Comparison of ENCODE assay signal across 32 mouse cellular contexts in genomic region chr7:19840936-19841335, GRCm38 (mm10). TPM values are rescaled to one million over a fixed set of nuclear protein-coding genes. Genes with fewer than 3 reads are reported as not detected.
DNase-seq lines count a peak whose midpoint lies in the region; ATAC-seq lines count a peak whose summit lies in the region.
"Had no signal": no experiment of that assay in that cellular context is flagged by ENCODE, and none has a peak within 500 bp of the region (broad histone marks: within the 10 kb centered on the region; RNA-seq: fewer than 3 reads in every experiment).

No protein-coding gene starts in this region.

- no peaks in the 10 kb centered on the region for H3K36me3 ChIP-seq in intestine, embryonic 14.5 days (ENCODE audit: control insufficient read depth, insufficient read depth, low read length)
- H3K36me3 ChIP-seq in intestine, embryonic 15.5 days: no peaks in the 10 kb centered on the region
- H3K36me3 ChIP-seq in liver, embryonic 16.5 days (ENCODE audit: control insufficient read depth, insufficient read depth): no peaks in the 10 kb centered on the region
- H3K36me3 ChIP-seq in stomach, embryonic 16.5 days (ENCODE audit: control insufficient read depth, insufficient read depth, low read length): no peaks in the 10 kb centered on the region
- H3K36me3 ChIP-seq: kidney, embryonic 15.5 days; limb, embryonic 12.5 days had no signal

- DNase-seq in intestine, embryonic 14.5 days (ENCODE audit: low spot score): no peak
- DNase-seq in thymus, postnatal 0 days (ENCODE audit: low spot score): no peak
- DNase-seq in kidney, postnatal 14 days: no peak
- DNase-seq: adrenal gland, adult 2 months; cerebellum, adult 18-20 months; cerebellum, postnatal 14 days; gastrocnemius, adult 2 months; lung, adult 18-20 months; midbrain, embryonic 14.5 days; right cerebral cortex, postnatal 4 days had no signal

- H3K4me2 ChIP-seq in intestine, embryonic 14.5 days (ENCODE audit: low read length): no peak overlapping the region
- H3K4me2 ChIP-seq in intestine, embryonic 15.5 days (replicated peaks): no peak overlapping the region
- H3K4me2 ChIP-seq in liver, embryonic 16.5 days (ENCODE audit: low read depth, low read length): no peak overlapping the region
- no peak overlapping the region for H3K4me2 ChIP-seq in stomach, embryonic 16.5 days (ENCODE audit: low read depth, low read length)
- H3K4me2 ChIP-seq: kidney, embryonic 15.5 days; limb, embryonic 12.5 days had no signal

- H3K4me1 ChIP-seq in intestine, embryonic 14.5 days (replicated peaks; ENCODE audit: control insufficient read depth, insufficient read depth, low read length): 0 out of 2 replicates have a peak, but pooled peaks cover 2% of the 10 kb centered on the region
- H3K4me1 ChIP-seq in intestine, embryonic 15.5 days (replicated peaks): peaks cover 14% of the 10 kb centered on the region
- H3K4me1 ChIP-seq in liver, embryonic 16.5 days (ENCODE audit: control insufficient read depth, low read depth, low read length): peaks cover 9% of the 10 kb centered on the region
- peaks cover 3% of the 10 kb centered on the region; the same call in 1 of the 2 replicates for H3K4me1 ChIP-seq in stomach, embryonic 16.5 days (ENCODE audit: control insufficient read depth, insufficient read depth, low read length)
- H3K4me1 ChIP-seq: limb, embryonic 12.5 days had no signal

- ATAC-seq in intestine, embryonic 14.5 days (replicated peaks; ENCODE audit: low FRiP score, low TSS enrichment, low read depth): no peak
- no peak for ATAC-seq in intestine, embryonic 15.5 days
- no peak for ATAC-seq in liver, embryonic 16.5 days (ENCODE audit: low read depth)
- ATAC-seq in stomach, embryonic 16.5 days (ENCODE audit: insufficient read depth, low FRiP score): no peak
- ATAC-seq: activated CD4-positive, CD25-positive, alpha-beta regulatory T cell, adult 4 months; forebrain, embryonic 16.5 days; hindbrain, embryonic 16.5 days had no signal

- no peaks in the 10 kb centered on the region for H3K9me3 ChIP-seq in intestine, embryonic 14.5 days (ENCODE audit: control insufficient read depth, low read length)
- H3K9me3 ChIP-seq in intestine, embryonic 15.5 days: no peaks in the 10 kb centered on the region
- no peaks in the 10 kb centered on the region for H3K9me3 ChIP-seq in liver, embryonic 16.5 days (replicated peaks; ENCODE audit: control insufficient read depth, low read length)
- no peaks in the 10 kb centered on the region for H3K9me3 ChIP-seq in stomach, embryonic 16.5 days (replicated peaks; ENCODE audit: control insufficient read depth, low read length)
- H3K9me3 ChIP-seq: kidney, embryonic 15.5 days; limb, embryonic 12.5 days had no signal

- H3K27ac ChIP-seq in intestine, embryonic 14.5 days (ENCODE audit: low read depth): peak overlapping the region; percentile 69; the same call in 1 of the 2 replicates
- H3K27ac ChIP-seq in intestine, embryonic 15.5 days: peak overlapping the region; percentile 80
- peak overlapping the region; percentile 77; the same call in 1 of the 2 replicates for H3K27ac ChIP-seq in liver, embryonic 16.5 days (ENCODE audit: low read length)
- H3K27ac ChIP-seq in stomach, embryonic 16.5 days (ENCODE audit: low read length): peak overlapping the region; percentile 72
- H3K27ac ChIP-seq: gastrocnemius, adult 2 months; kidney, embryonic 15.5 days; layer of hippocampus, adult 2 months; left cerebral cortex, adult 2 months; limb, embryonic 12.5 days; macrophage had no signal

- WGBS in intestine, embryonic 14.5 days: 76% methylated on average over 3 of the region's 3 CpGs
- WGBS in intestine, embryonic 15.5 days: 74% methylated on average over 3 of the region's 3 CpGs
- WGBS in liver, embryonic 16.5 days (ENCODE audit: insufficient replicate concordance): 65% methylated on average over 3 of the region's 3 CpGs
- WGBS in stomach, embryonic 16.5 days: 73% methylated on average over 3 of the region's 3 CpGs

- no peak overlapping the region for H3K4me3 ChIP-seq in intestine, embryonic 14.5 days (ENCODE audit: low read depth, low read length)
- H3K4me3 ChIP-seq in intestine, embryonic 15.5 days (replicated peaks): no peak overlapping the region
- H3K4me3 ChIP-seq in liver, embryonic 16.5 days (ENCODE audit: low read depth, low read length): no peak overlapping the region
- H3K4me3 ChIP-seq in stomach, embryonic 16.5 days (replicated peaks; ENCODE audit: low read length): no peak overlapping the region
- H3K4me3 ChIP-seq: erythroblast, embryonic 14.5 days; gastrocnemius, adult 2 months; kidney, embryonic 15.5 days; layer of hippocampus, adult 2 months; left cerebral cortex, adult 2 months; limb, embryonic 12.5 days had no signal

- no peaks in the 10 kb centered on the region; the same call in 1 of the 2 replicates for H3K27me3 ChIP-seq in intestine, embryonic 14.5 days (replicated peaks; ENCODE audit: control insufficient read depth, insufficient read depth, low read length)
- H3K27me3 ChIP-seq in intestine, embryonic 15.5 days (replicated peaks): no peaks in the 10 kb centered on the region
- H3K27me3 ChIP-seq in liver, embryonic 16.5 days (ENCODE audit: control insufficient read depth, insufficient read depth, low read depth, low read length): no peaks in the 10 kb centered on the region
- H3K27me3 ChIP-seq in stomach, embryonic 16.5 days (ENCODE audit: control insufficient read depth, insufficient read depth, low read length): no peaks in the 10 kb centered on the region; the same call in none of the 2 replicates
- H3K27me3 ChIP-seq: CH12.LX had no signal

- no peak overlapping the region for H3K9ac ChIP-seq in intestine, embryonic 14.5 days (ENCODE audit: low read length)
- no peak overlapping the region for H3K9ac ChIP-seq in intestine, embryonic 15.5 days
- no peak overlapping the region for H3K9ac ChIP-seq in liver, embryonic 16.5 days (ENCODE audit: low read depth, low read length)
- 0 out of 2 replicates have a peak overlapping the region, but pooled peaks have one; percentile 2 for H3K9ac ChIP-seq in stomach, embryonic 16.5 days (ENCODE audit: low read length)
- H3K9ac ChIP-seq: kidney, embryonic 15.5 days; limb, embryonic 12.5 days had no signal

RNA-seq across cellular contexts. Expression of gene Gm19345, which starts 10.9 kb away (rescaled TPM):
- polyA plus RNA-seq in intestine, embryonic 14.5 days (2014; fragmentation: Nextera tagmentation; extraction: Ambion mirVana): 0.31 and 0.42 TPM in 2 replicates
- 0.14 and 0.16 TPM in 2 replicates for polyA plus RNA-seq in intestine, embryonic 15.5 days (2015; fragmentation: Nextera tagmentation; extraction: Ambion mirVana)
- 0.08 TPM in 1 of 2 replicates, not detected in the other for polyA plus RNA-seq in liver, embryonic 16.5 days (2015; fragmentation: Nextera tagmentation; extraction: Ambion mirVana)
- 0.31 and 0.36 TPM in 2 replicates for polyA plus RNA-seq in stomach, embryonic 16.5 days (2015; fragmentation: Nextera tagmentation; extraction: Ambion mirVana)
- polyA plus RNA-seq in thymus, postnatal 0 days (2015; fragmentation: Nextera tagmentation; extraction: Ambion mirVana): not detected in 2 replicates
- polyA plus RNA-seq: activated CD4-positive, CD25-positive, alpha-beta regulatory T cell, adult 4 months; C2C12; erythroblast, embryonic 14.5 days; forebrain, embryonic 11.5 days; heart, embryonic 14.5 days; macrophage; stomach, embryonic 14.5 days had no signal

RNA-seq across cellular contexts. Expression of gene Bcl3, which starts 18.4 kb away (rescaled TPM):
- 9.5 and 13.5 TPM in 2 replicates for polyA plus RNA-seq in intestine, embryonic 14.5 days (2014; fragmentation: Nextera tagmentation; extraction: Ambion mirVana)
- polyA plus RNA-seq in intestine, embryonic 15.5 days (2015; fragmentation: Nextera tagmentation; extraction: Ambion mirVana): 13.3 and 13.9 TPM in 2 replicates
- polyA plus RNA-seq in liver, embryonic 16.5 days (2015; fragmentation: Nextera tagmentation; extraction: Ambion mirVana): 4.1 and 4.4 TPM in 2 replicates
- 9.2 TPM in 2 replicates for polyA plus RNA-seq in stomach, embryonic 16.5 days (2015; fragmentation: Nextera tagmentation; extraction: Ambion mirVana)
- 9.5 and 13.1 TPM in 2 replicates for polyA plus RNA-seq in thymus, postnatal 0 days (2015; fragmentation: Nextera tagmentation; extraction: Ambion mirVana)

RNA-seq across cellular contexts. Expression of gene Ceacam16, which starts 20.2 kb away (rescaled TPM):
- polyA plus RNA-seq in intestine, embryonic 14.5 days (2014; fragmentation: Nextera tagmentation; extraction: Ambion mirVana): not detected in 2 replicates
- not detected in 2 replicates for polyA plus RNA-seq in intestine, embryonic 15.5 days (2015; fragmentation: Nextera tagmentation; extraction: Ambion mirVana)
- polyA plus RNA-seq in liver, embryonic 16.5 days (2015; fragmentation: Nextera tagmentation; extraction: Ambion mirVana): not detected in 2 replicates
- not detected in 2 replicates for polyA plus RNA-seq in stomach, embryonic 16.5 days (2015; fragmentation: Nextera tagmentation; extraction: Ambion mirVana)
- polyA plus RNA-seq in thymus, postnatal 0 days (2015; fragmentation: Nextera tagmentation; extraction: Ambion mirVana): 0.46 and 0.59 TPM in 2 replicates
- polyA plus RNA-seq: brain, embryonic 14.5 days; C2C12; cortical plate, adult 2 months; embryonic facial prominence, embryonic 14.5 days; erythroblast, embryonic 14.5 days; heart, embryonic 14.5 days; hindbrain, embryonic 11.5 days; kidney, embryonic 15.5 days; limb, embryonic 12.5 days; midbrain, embryonic 14.5 days; neural tube, embryonic 11.5 days; stomach, embryonic 14.5 days had no signal

RNA-seq across cellular contexts. Expression of gene Cblc, which starts 44.3 kb away (rescaled TPM):
- polyA plus RNA-seq in intestine, embryonic 14.5 days (2014; fragmentation: Nextera tagmentation; extraction: Ambion mirVana): 13.5 and 14.0 TPM in 2 replicates
- polyA plus RNA-seq in intestine, embryonic 15.5 days (2015; fragmentation: Nextera tagmentation; extraction: Ambion mirVana): 24.5 and 26.4 TPM in 2 replicates
- 4.7 and 5.4 TPM in 2 replicates for polyA plus RNA-seq in liver, embryonic 16.5 days (2015; fragmentation: Nextera tagmentation; extraction: Ambion mirVana)
- polyA plus RNA-seq in stomach, embryonic 16.5 days (2015; fragmentation: Nextera tagmentation; extraction: Ambion mirVana): 31.2 and 32.9 TPM in 2 replicates
- polyA plus RNA-seq in thymus, postnatal 0 days (2015; fragmentation: Nextera tagmentation; extraction: Ambion mirVana): 2.6 and 4.2 TPM in 2 replicates
- polyA plus RNA-seq: activated CD4-positive, CD25-positive, alpha-beta regulatory T cell, adult 4 months; adrenal gland, adult 2 months; C2C12; cortical plate, adult 2 months; erythroblast, embryonic 14.5 days; forebrain, embryonic 16.5 days; heart, embryonic 14.5 days; macrophage; midbrain, embryonic 14.5 days had no signal

RNA-seq across cellular contexts. Expression of gene Ceacam19, which starts 46.8 kb away (rescaled TPM):
- polyA plus RNA-seq in intestine, embryonic 14.5 days (2014; fragmentation: Nextera tagmentation; extraction: Ambion mirVana): not detected in 2 replicates
- polyA plus RNA-seq in intestine, embryonic 15.5 days (2015; fragmentation: Nextera tagmentation; extraction: Ambion mirVana): not detected in 2 replicates
- not detected in 2 replicates for polyA plus RNA-seq in liver, embryonic 16.5 days (2015; fragmentation: Nextera tagmentation; extraction: Ambion mirVana)
- polyA plus RNA-seq in stomach, embryonic 16.5 days (2015; fragmentation: Nextera tagmentation; extraction: Ambion mirVana): 3.2 and 4.8 TPM in 2 replicates
- 0.10 and 0.14 TPM in 2 replicates for polyA plus RNA-seq in thymus, postnatal 0 days (2015; fragmentation: Nextera tagmentation; extraction: Ambion mirVana)
- polyA plus RNA-seq: activated CD4-positive, CD25-positive, alpha-beta regulatory T cell, adult 4 months; adrenal gland, adult 2 months; C2C12; cortical plate, adult 2 months; erythroblast, embryonic 14.5 days; forebrain, embryonic 11.5 days; forebrain, embryonic 16.5 days; heart, embryonic 14.5 days; hindbrain, embryonic 11.5 days; hindbrain, embryonic 16.5 days; kidney, embryonic 15.5 days; limb, embryonic 12.5 days; midbrain, embryonic 14.5 days; neural tube, embryonic 11.5 days had no signal
